Mouse (Mus musculus): ENCODE results near the gene Poc1a.

Gene Poc1a

GRCm38 (mm10) chr9:106369801-106370485 lies 89.1 kb downstream of the Poc1a start:
- DNase-seq: no peak

DNA sequence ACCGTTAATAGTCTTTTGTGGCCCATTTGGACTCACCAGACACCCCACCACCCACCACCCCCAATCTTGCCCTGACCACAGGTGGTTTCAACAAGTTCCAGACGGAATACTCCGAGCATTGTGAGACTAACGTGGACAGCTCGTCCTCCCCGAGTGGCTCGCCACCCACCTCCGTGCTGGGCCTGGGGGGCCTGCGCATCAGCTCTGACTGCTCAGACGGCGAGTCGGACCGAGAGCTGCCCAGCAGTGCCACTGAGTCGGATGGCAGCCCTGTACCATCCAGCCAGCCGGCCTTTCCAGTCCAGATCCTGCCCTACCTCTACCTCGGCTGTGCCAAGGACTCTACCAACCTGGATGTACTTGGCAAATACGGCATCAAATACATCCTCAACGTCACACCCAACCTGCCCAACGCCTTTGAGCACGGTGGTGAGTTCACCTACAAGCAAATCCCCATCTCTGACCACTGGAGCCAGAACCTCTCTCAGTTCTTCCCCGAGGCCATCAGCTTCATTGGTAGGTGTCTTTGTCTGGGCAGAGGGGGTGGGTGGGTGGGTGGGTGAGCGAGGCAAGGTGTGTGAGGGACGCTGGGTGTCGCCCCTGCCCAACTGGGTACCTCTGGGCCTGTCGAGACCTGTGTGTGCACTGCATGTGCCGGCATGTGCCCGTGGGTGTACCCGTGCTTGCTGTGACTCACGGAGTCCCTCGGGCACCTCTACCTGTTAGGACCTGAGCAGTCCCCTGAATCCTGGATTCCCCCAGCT lies 89.9 kb downstream of the Poc1a start:
- no peak for DNase-seq

DNA sequence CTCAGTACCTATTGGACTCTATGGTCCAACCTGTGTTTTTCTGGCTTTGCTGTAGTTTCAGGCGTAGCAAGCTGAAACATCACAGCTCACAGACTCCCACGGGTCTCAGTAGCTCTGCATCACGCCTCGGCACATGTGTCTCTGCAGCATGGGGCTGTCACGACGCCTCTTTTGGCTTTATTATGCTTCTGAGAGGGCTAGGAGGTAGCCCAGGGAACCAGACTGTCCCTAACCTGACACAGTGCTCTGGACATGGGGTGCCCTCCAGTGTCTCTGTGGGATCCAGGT lies 90.5 kb downstream of the Poc1a start:
- DNase-seq: peak; percentile 85

GRCm38 (mm10) chr9:106371776-106372175 lies 90.9 kb downstream of the Poc1a start:
- DNase-seq: peak; percentile 83

DNA sequence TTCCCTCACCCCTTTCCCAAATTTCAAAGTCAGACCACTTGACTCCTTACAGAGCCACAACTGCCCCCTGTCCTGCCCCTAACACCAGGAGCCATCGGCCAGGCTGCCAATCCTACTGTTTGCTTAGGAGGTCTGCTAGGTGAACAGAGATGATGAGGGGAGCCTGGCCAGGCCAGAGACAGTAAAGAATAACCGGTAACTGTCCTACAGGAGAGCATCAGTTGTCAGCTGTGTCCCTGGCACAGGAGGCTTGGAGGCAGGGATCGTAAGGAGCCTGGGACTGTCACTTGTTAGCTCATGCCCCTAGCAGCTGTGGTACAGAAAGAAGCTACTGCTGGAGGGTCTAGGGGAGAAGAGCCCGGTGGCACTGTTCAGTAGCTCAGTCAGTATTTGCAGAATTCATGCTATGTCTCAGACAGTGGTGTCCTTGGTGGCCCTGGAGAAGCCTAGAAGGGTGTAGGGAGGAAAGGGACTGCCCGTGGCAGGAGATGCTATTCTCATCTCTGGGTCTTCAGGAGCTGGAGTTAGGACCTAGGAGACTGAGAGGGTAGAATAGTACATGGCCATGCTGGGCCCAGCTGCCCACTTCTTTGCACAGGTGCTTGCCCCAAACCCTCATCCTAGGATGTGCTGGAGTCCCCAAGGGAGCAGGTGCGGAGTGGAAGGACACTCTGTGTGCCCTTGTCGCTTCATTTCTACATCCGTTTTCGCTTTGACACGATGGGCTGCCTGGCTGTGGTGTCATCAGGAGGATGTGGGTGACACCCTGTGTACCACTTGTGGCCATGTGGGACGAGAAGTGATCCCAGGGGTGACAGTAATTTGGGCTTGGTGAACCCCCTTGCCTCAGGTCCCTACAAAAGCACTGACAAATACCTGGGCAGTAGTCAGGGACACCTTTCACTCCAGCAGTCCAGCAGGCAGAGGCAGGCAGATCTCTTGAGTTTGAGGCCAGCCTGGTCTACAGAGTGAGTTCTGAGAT lies 91.9 kb downstream of the Poc1a start:
- no peak for DNase-seq

DNA sequence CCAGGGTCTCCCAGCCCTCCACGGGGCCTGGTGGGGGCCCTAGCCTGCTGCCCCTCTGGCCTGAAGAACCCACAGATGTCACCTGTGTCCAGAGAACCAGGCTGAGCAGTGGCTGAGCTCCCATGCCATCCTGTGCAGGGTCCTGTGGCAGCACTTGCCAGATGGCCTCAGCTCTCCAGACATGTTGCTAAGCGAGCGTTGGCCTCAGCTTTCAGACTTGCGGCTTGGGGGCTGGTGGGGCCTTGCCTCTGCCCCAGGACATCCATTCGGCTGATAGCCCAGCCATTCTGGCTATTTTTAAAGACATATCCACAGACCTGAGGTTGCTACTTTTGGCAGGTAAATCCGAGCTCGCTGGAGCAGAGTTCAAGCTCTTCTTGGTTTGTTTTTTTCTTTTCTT lies 93.1 kb downstream of the Poc1a start:
- DNase-seq: no peak

DNA sequence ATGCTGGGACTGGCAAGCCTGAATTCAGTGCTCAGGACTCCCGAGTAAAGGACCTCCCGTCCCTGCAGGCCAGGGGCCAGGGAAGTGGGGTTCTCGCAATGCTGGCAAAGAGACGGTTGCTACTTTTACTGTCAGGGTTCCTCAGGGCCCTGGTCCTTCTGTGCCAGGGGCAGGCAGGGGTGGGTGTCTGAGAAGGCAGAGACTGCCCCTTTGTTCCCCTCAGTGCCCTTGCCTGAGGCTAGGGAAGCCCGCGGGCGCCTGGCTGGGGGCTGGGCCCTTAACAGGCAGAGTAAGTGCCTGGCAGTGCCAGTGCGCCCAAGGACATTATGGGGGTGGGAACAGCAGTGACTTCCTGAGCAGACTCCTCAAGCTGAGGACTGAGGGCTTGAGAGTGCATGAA lies 96.4 kb downstream of the Poc1a start:
- DNase-seq: peak; percentile 64

- DNase-seq: no peak
These were observed 97.2 kb downstream of the Poc1a start for GRCm38 (mm10) chr9:106378045-106378444.

DNA sequence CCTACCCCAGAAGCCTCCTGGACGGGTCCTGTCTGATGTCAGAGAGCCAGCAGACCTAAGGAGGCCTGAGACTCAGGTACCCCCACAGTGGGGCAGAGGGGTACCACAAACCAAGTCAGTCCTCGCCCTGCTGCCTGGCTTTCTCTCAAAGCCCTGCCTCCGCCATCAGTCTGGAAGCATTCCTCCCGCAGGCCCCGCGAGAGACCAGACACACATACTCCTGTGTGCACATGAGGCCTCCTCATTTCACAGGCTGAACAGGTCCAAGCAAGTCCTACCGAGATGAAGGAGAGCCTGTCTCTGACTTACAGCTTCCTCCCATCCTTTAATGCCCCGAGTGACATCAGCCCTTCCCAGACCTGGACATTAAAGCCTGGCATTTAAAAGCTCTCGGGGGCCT lies 97.9 kb downstream of the Poc1a start:
- no peak for DNase-seq

DNA sequence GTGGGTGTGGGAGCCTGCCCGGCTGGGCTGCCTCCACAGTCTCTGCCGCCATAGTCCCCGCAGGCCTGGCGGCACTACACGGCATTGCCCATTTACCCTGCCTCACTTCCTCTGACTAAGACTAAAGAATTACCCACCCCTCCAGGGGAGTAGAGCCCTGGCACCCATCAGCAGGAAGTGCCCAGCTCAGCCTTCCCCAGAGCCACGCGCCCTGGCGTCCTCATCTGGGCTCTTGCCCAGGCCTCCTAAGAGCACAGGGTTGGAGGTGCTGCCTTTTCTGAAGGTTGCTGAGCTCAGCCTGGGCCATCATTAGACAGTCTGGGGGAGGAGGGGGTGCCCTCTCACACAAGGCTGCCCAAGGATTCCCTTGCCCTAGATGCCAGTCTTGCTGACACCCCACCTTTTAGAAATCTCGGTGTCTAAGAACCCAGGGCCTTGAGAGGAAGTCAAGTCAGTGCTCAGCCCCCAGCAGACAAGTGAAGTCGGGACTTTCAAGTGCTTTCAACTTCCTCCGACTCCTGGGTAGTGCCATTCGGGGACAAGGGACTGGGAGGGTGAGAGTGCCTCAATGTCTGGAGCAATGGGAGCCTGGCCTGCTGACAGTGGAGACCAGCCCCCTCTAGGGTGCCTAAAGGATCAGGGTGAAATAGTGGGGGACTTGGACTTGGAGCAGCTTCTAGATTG lies 105.5 kb downstream of the Poc1a start:
- no peak for DNase-seq

DNA sequence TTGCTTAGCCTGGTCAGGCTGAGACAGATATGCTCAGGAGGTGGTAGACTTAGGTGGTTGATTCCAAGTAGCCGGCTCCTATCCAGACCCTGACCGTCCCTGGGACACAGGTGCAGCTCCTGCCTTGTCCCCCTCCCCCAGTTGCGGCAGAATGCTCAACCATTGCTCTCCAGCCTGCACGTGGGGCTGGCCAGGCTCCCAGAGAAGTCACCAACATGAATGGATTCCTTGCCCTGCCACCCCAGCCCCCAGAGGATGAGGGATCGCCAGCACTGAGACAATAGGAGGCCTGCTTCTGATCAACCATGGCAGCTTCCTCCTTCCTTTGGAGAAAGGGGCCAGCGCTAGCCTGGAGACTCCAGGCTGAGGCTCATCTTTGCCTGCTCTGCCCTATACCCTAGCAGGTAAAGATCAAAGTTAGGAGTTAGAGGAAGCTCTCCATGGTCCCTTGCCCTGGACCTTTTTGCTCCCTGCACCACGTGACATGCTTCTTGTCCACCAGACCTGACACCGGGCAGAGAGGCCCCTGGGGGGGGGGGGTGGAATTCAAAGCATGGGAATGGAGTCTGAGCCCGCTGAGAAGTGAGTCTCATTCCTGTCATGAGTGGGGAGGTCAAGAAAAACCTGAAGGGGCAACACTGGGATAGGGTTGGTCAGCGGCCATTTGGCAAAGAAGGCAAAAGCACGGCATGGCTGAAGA lies 112.1 kb downstream of the Poc1a start:
- no peak for DNase-seq

DNA sequence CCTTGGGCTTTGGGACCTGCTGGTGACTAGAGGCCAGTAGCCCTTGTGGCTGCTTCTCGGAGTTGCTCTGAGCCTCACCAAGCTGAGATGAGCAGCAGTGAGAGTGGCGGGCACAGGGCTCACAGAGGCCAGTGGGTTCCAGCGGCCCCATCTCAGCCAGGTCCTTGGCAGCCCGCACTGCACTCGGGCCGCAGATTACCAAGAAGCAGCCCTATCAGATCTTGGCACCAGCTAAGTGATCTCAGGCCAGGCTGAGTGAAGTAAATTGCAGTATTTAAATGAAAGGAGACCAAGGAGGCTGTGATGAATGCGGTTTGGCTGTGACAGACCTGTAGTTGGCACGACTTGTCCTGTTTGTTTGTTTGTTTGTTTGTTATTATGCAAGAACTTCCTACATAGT lies 112.7 kb downstream of the Poc1a start:
- DNase-seq: no peak

DNA sequence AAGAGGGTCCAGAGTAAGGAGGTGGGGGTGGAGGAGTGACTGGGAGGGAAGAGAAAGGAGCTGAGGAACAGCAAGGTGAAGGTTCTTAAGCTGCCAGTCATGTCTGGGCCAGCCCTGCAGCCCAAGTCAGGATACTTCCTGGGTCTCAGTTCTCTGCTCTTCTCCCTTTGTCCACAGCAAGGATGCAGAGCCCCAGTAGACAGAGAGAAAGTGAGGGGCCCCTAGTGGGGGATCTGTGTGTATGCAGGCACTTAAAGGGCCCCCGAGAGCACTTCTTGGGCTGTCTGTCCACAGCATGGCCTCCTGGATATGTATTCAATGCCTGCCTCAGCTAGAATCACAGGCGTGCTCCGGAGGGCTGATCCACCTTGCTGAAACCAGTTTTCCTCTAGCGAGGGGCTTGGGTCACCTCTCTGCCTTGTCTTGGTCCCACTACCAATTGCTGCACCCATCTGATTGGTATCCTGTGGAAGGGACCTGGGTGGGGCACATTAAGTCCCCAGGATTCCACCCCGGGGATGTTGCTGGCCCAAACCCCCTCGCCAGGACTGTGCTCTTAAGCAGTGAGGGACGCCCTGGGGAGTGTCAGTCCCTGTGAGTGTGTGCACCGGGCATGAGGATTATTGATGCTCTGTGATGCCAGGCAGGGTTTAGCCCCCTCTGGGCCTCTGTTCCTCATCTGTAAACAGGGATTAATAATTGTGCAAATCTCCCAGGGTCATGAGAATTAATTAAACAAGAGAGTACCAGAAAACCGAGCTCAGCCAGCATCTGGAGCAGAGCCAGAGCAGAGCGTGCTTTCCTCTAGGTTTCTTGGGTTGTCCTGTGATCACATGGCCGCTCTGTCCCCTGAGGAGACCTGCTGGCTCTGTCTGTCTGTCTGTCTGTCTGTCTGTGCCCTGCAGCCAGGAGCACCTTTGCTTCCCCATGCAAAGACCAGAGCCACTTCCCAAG lies 114.1 kb downstream of the Poc1a start:
- no peak for DNase-seq

GRCm38 (mm10) chr9:106397733-106398132 lies 116.9 kb downstream of the Poc1a start:
- no peak for DNase-seq

DNA sequence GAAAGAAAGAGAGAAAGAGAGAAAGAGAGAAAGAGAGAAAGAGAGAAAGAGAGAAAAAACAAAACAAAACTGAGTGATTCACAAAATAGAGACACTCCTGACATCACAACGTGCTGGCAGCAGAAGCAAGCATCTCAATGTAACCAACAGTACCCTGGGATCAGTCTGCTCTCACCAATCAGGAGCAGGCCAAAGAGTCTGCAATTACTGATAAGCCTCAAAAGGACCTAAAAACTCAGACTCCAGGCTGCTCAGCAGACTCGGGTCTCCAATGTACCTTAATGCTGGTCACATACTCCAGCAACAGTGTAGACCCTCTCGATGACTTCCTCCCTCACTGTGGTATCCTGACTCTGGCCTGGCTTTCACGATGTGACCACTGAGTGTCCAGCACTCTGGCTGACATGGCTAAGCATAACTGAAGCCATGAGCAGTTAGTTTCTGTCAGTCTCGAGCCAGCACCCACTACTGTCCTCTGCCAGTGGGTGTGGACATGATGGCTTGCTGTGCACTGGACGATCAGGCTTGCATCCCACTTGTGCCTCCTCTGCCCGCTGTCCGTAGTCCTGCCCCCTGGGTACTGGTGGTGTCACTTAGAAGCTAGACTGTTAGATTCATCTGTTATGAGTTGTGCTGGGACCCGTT lies 117.9 kb downstream of the Poc1a start:
- DNase-seq: no peak

- no peak for DNase-seq
These were observed 118.9 kb downstream of the Poc1a start for GRCm38 (mm10) chr9:106399808-106400207.

Measured in right cerebral cortex, adult 18-20 months (tissue).